Mouse (Mus musculus): Measurements from ENCODE around the gene Srsf5. TPM values are rescaled to one million over a fixed set of nuclear protein-coding genes. Genes with fewer than 3 reads are reported as not detected.

Gene Srsf5
- polyA plus RNA-seq, 1 experiment from 2014 or later, result 248 TPM

GRCm38 (mm10) chr12:80998528-80999221 lies 53.4 kb downstream of the Srsf5 start:
- no peaks in the 10 kb centered on the region for H3K27me3 ChIP-seq (ENCODE audit: control insufficient read depth, insufficient read depth, low read length)
- H3K36me3 ChIP-seq (replicated peaks; ENCODE audit: control insufficient read depth, insufficient read depth), result no peaks in the 10 kb centered on the region
- peak overlapping the region; percentile 26 for H3K4me3 ChIP-seq (replicated peaks; ENCODE audit: low read length)
- H3K4me2 ChIP-seq (replicated peaks), result peak overlapping the region; percentile 45
- H3K9ac ChIP-seq, result peak overlapping the region; percentile 44; the same call in 1 of the 2 replicates
- DNase-seq (ENCODE audit: low spot score), result no peak
- WGBS, result 2% methylated on average over 33 of the region's 33 CpGs
- peak; percentile 64; the same call in 1 of the 2 replicates for ATAC-seq (ENCODE audit: low FRiP score)
- no peaks in the 10 kb centered on the region for H3K9me3 ChIP-seq (ENCODE audit: control insufficient read depth, low read length)
- no peak overlapping the region for H3K27ac ChIP-seq
- peaks cover 11% of the 10 kb centered on the region for H3K4me1 ChIP-seq (replicated peaks; ENCODE audit: control insufficient read depth, insufficient read depth, low read length)

Other genes starting within 250 kb of the Srsf5 start
- gene Ccdc177, start 184.8 kb upstream of the Srsf5 start, polyA plus RNA-seq (2014; fragmentation: Nextera tagmentation; extraction: Ambion mirVana), result 4.6 and 5.2 TPM in 2 replicates
- gene Susd6, start 155.0 kb upstream of the Srsf5 start, polyA plus RNA-seq (2014; fragmentation: Nextera tagmentation; extraction: Ambion mirVana), result 12.5 and 14.8 TPM in 2 replicates
- gene Slc10a1, start 23.2 kb downstream of the Srsf5 start, polyA plus RNA-seq (2014; fragmentation: Nextera tagmentation; extraction: Ambion mirVana), result 0.20 and 0.55 TPM in 2 replicates
- gene Smoc1, start 81.3 kb downstream of the Srsf5 start, polyA plus RNA-seq (2014; fragmentation: Nextera tagmentation; extraction: Ambion mirVana), result 23.8 and 25.8 TPM in 2 replicates

Data from hindbrain, embryonic 14.5 days (tissue).